Mouse (Mus musculus) intestine, embryonic 16.5 days (tissue): ENCODE measurements around the gene Gpr19. TPM values are rescaled to one million over a fixed set of nuclear protein-coding genes. Genes with fewer than 3 reads are reported as not detected.

Experiments
- ATAC-seq: fragments of 200-750 bp; cut with Nextera tagmentation; 2 replicates; pipeline ENCODE4 v1.8.0; 2017; ENCODE audit warnings: moderate TSS enrichment, moderate library complexity
- H3K27ac ChIP-seq: fragments of 300-500 bp; sonication (generic); 2 replicates; pipeline ENCODE4 v1.5.1; 2014; ENCODE audit warnings: mild to moderate bottlenecking, low read length
- H3K27me3 ChIP-seq: fragments of 300-500 bp; sonication (generic); replicated peaks from 2 replicates; pipeline ENCODE4 v1.6.1; 2014; ENCODE audit warnings: low read length, control low read depth, mixed read lengths; ENCODE audit not compliant: control insufficient read depth, insufficient read depth
- H3K36me3 ChIP-seq: fragments of 300-500 bp; sonication (generic); 2 replicates; pipeline ENCODE4 v1.6.1; 2014; ENCODE audit warnings: low read length, control low read depth; ENCODE audit not compliant: control insufficient read depth, insufficient read depth
- H3K4me1 ChIP-seq: fragments of 300-500 bp; sonication (generic); 2 replicates; pipeline ENCODE4 v1.6.1; 2014; ENCODE audit warnings: low read length, control low read depth, mixed read lengths; ENCODE audit not compliant: control insufficient read depth, insufficient read depth
- H3K4me2 ChIP-seq: fragments of 300-500 bp; sonication (generic); 2 replicates; pipeline ENCODE4 v1.6.1; 2014; ENCODE audit warnings: low read depth, low read length, control low read depth
- H3K4me3 ChIP-seq: fragments of 300-500 bp; sonication (generic); 2 replicates; pipeline ENCODE4 v1.5.1; 2014; ENCODE audit warnings: mild to moderate bottlenecking, low read length
- H3K9ac ChIP-seq: fragments of 300-500 bp; sonication (generic); 2 replicates; pipeline ENCODE4 v1.6.1; 2014; ENCODE audit warnings: low read depth, low read length
- H3K9me3 ChIP-seq: fragments of 300-500 bp; sonication (generic); 2 replicates; pipeline ENCODE4 v1.6.1; 2016; ENCODE audit warnings: low read length, control low read depth; ENCODE audit not compliant: control insufficient read depth
- WGBS: fragments of 180-500 bp; shearing (Covaris S2); extraction: QIAGEN DNeasy Blood & Tissue Kit; methylation state at CpG from one replicate; pipeline ENCODE4 v1.1.7; 2014; 5-methylcytosine and 5-hydroxymethylcytosine counted together
- polyA plus RNA-seq: library from polyadenylated mRNA; unstranded; fragments of >200 nt; fragmentation: Nextera tagmentation; extraction: Ambion mirVana; gene quantifications from 2 replicates; pipeline ENCODE4 v1.2.1, GENCODE M21; 2015

Gpr19 gene
- polyA plus RNA-seq, 1 experiment from 2014 or later = 9.5 TPM

DNA sequence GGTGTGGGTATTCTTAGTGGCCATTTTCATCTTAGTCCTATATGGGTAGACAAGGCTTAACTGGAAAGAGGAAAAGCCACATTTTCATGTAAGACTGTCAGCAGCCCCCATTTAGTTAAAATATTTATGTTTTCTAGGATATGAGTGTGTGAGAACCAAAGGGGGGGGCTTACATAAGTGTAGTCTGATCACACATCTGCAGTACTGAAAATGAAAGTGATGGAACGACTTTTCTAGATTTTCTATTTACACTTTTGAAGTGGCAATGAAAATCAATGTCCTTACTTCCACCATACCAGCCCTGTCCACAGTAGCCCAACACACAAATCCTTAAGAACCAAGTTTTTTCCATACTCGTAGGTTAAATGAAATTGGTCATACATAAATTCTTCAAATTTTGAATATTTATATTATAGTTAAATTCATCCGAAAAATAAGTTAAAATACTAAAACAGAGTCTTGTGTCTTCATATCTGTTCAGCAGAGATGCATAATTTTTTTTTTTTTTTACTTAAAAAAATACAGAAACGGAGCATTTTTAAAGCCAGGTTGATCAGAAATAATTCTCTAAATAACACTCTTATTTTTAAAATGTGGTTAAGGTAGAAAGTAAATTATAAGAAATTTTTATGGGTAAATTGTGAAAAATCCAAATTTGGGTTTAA, 27.4 kb upstream of the Gpr19 start:
- 69% methylated on average over 4 of the region's 4 CpGs for WGBS
- Histone ChIP-seq H3K27me3 (no peaks in the 10 kb centered on the region), H3K9me3 (no peaks in the 10 kb centered on the region), H3K9ac (no peak overlapping the region), H3K27ac (no peak overlapping the region), H3K4me2 (no peak overlapping the region), H3K4me1 (peaks cover 21% of the 10 kb centered on the region), H3K4me3 (no peak overlapping the region), H3K36me3 (no peaks in the 10 kb centered on the region)
- ATAC-seq = no peak

DNA sequence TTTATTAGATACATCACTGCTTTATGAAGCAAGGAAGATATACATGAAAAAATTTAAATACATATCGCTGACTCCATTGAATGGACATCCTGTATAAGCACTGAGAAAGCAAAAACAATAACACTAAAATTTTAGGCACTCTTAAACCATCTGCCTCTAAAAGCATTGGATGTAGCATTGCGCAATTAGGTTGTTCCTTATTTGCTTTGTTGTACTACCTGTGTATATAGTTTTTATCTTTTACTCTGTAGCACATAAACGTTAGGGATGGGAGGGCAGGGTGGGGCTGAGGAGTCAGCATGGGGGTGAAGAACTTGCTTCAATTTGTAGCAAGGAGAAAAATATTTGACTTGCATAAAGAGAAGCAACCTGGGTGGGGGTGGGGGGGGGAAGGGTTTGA, 25.9 kb upstream of the Gpr19 start:
- Histone ChIP-seq H3K27ac (no peak overlapping the region), H3K27me3 (no peaks in the 10 kb centered on the region), H3K9ac (no peak overlapping the region), H3K4me2 (no peak overlapping the region), H3K36me3 (no peaks in the 10 kb centered on the region), H3K9me3 (no peaks in the 10 kb centered on the region), H3K4me1 (peaks cover 19% of the 10 kb centered on the region), H3K4me3 (no peak overlapping the region)
- ATAC-seq = no peak
- WGBS = 68% methylated on average over 3 of the region's 3 CpGs

DNA sequence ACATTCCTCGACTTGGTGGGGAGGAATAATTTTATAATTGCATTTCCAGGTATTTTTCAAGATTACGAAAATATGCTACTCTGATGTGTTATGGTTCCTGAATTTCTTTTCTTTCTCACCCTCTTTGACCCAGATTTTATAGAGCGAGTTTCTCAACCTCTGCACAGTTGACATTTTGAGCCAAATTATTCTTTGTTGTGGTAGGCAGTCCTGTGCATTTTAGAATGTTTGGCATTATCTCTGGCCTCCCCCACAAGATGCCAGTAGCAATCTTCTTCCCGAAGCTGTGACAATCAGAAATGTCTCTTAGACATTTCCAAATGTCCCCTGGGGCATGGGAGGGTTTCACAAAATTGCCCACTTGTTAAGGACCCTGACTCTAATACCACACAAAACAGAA, 25.3 kb upstream of the Gpr19 start:
- Histone ChIP-seq H3K4me2 (no peak overlapping the region; the same call in 1 of the 2 replicates), H3K27me3 (no peaks in the 10 kb centered on the region), H3K9me3 (no peaks in the 10 kb centered on the region), H3K4me1 (peaks cover 20% of the 10 kb centered on the region), H3K27ac (no peak overlapping the region), H3K9ac (no peak overlapping the region), H3K4me3 (no peak overlapping the region), H3K36me3 (no peaks in the 10 kb centered on the region)
- no peak for ATAC-seq
- 71% methylated on average over 4 of the region's 4 CpGs for WGBS

DNA sequence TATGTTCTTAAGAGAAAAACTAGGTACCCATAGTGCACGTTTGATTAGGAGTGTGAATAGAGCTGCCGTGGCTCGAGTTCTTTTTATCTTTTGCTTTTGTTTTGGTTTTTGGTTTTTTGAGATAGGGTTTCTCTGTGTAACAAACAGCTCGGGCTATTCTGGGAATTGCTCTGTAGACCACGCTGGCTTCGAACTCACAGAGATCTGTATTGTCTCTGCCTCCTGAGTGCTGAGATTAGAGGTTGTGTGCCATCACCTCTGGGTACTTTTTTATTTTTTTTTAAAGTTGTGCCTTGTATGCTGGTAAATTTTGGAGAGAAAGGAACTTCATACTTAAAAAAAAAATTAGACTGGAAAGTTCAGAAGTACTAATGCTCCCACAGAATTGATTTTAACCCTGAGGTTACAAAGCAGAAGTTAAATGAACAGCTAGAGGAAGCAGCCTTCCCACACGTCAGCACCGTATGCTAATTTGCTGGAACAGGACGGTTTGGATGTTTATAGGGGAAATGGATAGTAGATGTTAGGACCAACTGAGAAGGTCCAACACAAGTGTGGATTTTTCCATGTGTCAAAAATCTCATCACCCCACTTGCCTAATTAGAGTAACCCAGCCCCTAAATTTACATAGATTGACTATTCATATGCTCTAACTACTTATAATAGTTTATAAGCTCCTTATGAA, 24.3 kb upstream of the Gpr19 start:
- H3K27me3 ChIP-seq = no peaks in the 10 kb centered on the region
- peak overlapping the region; percentile 77 for H3K4me3 ChIP-seq
- no peak overlapping the region for H3K27ac ChIP-seq
- peak overlapping the region; percentile 94 for H3K9ac ChIP-seq
- peak overlapping the region; percentile 92 for H3K4me2 ChIP-seq
- H3K9me3 ChIP-seq = no peaks in the 10 kb centered on the region
- peaks cover 21% of the 10 kb centered on the region for H3K4me1 ChIP-seq
- no peaks in the 10 kb centered on the region for H3K36me3 ChIP-seq
- WGBS = 56% methylated on average over 9 of the region's 9 CpGs
- ATAC-seq = no peak

DNA sequence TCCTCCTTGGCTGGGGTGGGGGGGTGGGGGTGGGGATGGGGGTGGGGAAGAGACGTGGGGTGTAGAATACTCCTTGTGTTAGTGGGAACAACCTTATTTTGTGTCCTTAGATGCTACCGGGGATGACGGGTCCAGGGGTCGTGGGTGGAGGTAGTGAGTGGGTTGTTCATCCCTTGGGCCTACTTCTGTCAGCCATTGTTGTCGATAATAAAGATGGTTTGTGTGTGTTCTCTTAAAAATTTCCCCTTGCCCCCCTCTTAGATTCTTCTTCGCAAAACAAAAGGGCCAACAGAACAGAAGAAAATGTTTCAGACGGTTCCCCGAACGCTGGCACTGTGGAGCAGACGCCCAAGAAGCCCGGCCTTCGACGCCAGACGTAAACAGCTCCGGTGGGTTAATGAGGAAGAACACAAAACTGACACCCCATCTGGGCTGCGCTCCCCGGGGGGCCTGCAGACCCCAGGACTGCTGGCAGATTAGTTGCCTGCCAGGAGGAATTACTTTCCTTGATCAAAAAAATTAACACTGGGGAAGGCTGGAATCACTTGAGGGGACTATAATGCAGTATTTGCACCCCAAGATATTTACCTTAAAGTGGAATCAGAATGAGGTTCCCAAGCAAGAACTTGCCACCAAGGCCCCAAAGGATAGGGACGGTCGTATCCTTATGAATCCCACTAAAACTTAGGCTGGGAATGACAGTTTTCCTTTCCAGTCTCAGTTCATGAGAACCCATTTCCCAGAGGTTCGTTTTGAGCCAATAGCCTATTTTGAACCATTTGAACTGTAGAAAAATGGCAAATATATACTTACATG, 23.5 kb upstream of the Gpr19 start:
- no peaks in the 10 kb centered on the region for H3K9me3 ChIP-seq
- WGBS = 8% methylated on average over 20 of the region's 20 CpGs
- H3K27ac ChIP-seq = peak overlapping the region; percentile 14; the same call in 1 of the 2 replicates
- peak overlapping the region; percentile 94 for H3K9ac ChIP-seq
- ATAC-seq = no peak
- H3K4me2 ChIP-seq = peak overlapping the region; percentile 92
- no peaks in the 10 kb centered on the region for H3K27me3 ChIP-seq
- peak overlapping the region; percentile 77 for H3K4me3 ChIP-seq
- no peaks in the 10 kb centered on the region for H3K36me3 ChIP-seq
- peaks cover 21% of the 10 kb centered on the region for H3K4me1 ChIP-seq

- H3K9ac ChIP-seq = peak overlapping the region; percentile 94
- peaks cover 27% of the 10 kb centered on the region for H3K4me1 ChIP-seq
- no peak for ATAC-seq
- no peaks in the 10 kb centered on the region for H3K36me3 ChIP-seq
- peak overlapping the region; percentile 94 for H3K27ac ChIP-seq
- H3K4me3 ChIP-seq = peak overlapping the region; percentile 77
- whole genome bisulfite sequencing = under 1% methylated on average over 32 of the region's 32 CpGs
- H3K4me2 ChIP-seq = peak overlapping the region; percentile 92
- H3K27me3 ChIP-seq = no peaks in the 10 kb centered on the region
- no peaks in the 10 kb centered on the region for H3K9me3 ChIP-seq
These were observed 22.8 kb upstream of the Gpr19 start for GRCm38 (mm10) chr6:134921014-134921694.

GRCm38 (mm10) chr6:134920190-134921013, 22.0 kb upstream of the Gpr19 start, which contains the start of gene Cdkn1b:
TSS of gene Cdkn1b (plus strand) at chr6:134920401.
- no peaks in the 10 kb centered on the region for H3K36me3 ChIP-seq
- peak within 1 kb of the TSS; percentile 77 for H3K4me3 ChIP-seq
- peak; percentile 95 for ATAC-seq
- H3K27ac ChIP-seq = peak within 1 kb of the TSS; percentile 94
- no peaks in the 10 kb centered on the region for H3K27me3 ChIP-seq
- peaks cover 28% of the 10 kb centered on the region for H3K4me1 ChIP-seq
- peak within 1 kb of the TSS; percentile 94 for H3K9ac ChIP-seq
- H3K4me2 ChIP-seq = peak within 1 kb of the TSS; percentile 98
- no peaks in the 10 kb centered on the region for H3K9me3 ChIP-seq
- under 1% methylated on average over 77 of the region's 77 CpGs for WGBS

GRCm38 (mm10) chr6:134919511-134920189, 21.3 kb upstream of the Gpr19 start:
- 6% methylated on average over 37 of the region's 37 CpGs for WGBS
- Histone ChIP-seq H3K27me3 (no peaks in the 10 kb centered on the region), H3K4me1 (peaks cover 28% of the 10 kb centered on the region), H3K9me3 (no peaks in the 10 kb centered on the region), H3K4me2 (peak overlapping the region; percentile 98), H3K9ac (peak overlapping the region; percentile 94), H3K4me3 (peak overlapping the region; percentile 77), H3K27ac (peak overlapping the region; percentile 93), H3K36me3 (no peaks in the 10 kb centered on the region)
- peak; percentile 13; the same call in 1 of the 2 replicates for ATAC-seq
